ENCODE assay signal across 14 mouse cellular contexts in the genomic region with DNA sequence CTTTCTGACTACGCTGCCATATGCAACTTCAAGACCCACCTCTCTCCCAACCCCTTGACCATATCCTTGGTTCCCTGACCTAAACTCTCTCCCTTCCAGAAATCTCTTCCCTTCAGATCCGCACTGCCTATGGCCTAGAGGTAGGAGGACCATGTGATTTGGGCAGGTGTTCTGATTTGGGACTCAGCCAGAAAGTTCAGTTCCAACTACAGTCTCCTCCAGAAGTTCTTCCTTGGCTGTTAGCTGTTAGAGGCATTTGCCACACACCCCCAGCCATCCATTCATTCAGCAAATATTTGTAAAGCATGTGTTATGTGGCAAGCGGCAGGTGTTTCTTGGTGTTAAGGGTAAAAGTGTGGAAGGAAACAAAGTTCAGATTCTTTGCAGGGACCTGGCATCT. TPM values are rescaled to one million over a fixed set of nuclear protein-coding genes. Genes with fewer than 3 reads are reported as not detected.
"Had no signal": no experiment of that assay in that cellular context is flagged by ENCODE, and none has a peak within 500 bp of the region (broad histone marks: within the 10 kb centered on the region; RNA-seq: fewer than 3 reads in every experiment).

No protein-coding gene starts in this region.

- H3K4me3 ChIP-seq: limb, embryonic 10.5 days; liver, embryonic 15.5 days; midbrain, embryonic 10.5 days; myocyte; neural tube, embryonic 15.5 days had no signal

- H3K9ac ChIP-seq: liver, embryonic 15.5 days; neural tube, embryonic 15.5 days had no signal

- H3K36me3 ChIP-seq: limb, embryonic 10.5 days; liver, embryonic 15.5 days; midbrain, embryonic 10.5 days had no signal

- H3K4me1 ChIP-seq: midbrain, embryonic 10.5 days had no signal

- H3K9me3 ChIP-seq: limb, embryonic 10.5 days; liver, embryonic 15.5 days; midbrain, embryonic 10.5 days; neural tube, embryonic 15.5 days had no signal

- DNase-seq: kidney, adult 8-10 months; kidney, postnatal 25 days; lung, postnatal 36 days; midbrain, embryonic 14.5 days; right cerebral cortex, adult 18-20 months; right cerebral cortex, postnatal 25 days; thymus, adult 18-20 months; thymus, postnatal 14 days had no signal

- H3K27me3 ChIP-seq: liver, embryonic 15.5 days; neural tube, embryonic 15.5 days had no signal

- H3K4me2 ChIP-seq: liver, embryonic 15.5 days; neural tube, embryonic 15.5 days had no signal

- ATAC-seq: intestine, postnatal 0 days had no signal

- H3K27ac ChIP-seq: limb, embryonic 10.5 days; liver, embryonic 15.5 days; midbrain, embryonic 10.5 days; neural tube, embryonic 15.5 days had no signal

RNA-seq across cellular contexts. Expression of gene Fam49a, which starts 44.3 kb away (rescaled TPM):
- polyA plus RNA-seq: myocyte had no signal
